Comparison of ENCODE assay signal across 8 mouse cellular contexts in genomic region chr7:39487159-39487853, GRCm38 (mm10). TPM values are rescaled to one million over a fixed set of nuclear protein-coding genes. Genes with fewer than 3 reads are reported as not detected.
DNase-seq lines count a peak whose midpoint lies in the region; ATAC-seq and TF ChIP-seq lines count a peak whose summit lies in the region.

No protein-coding gene starts in this region.

- no peak overlapping the region for H3K27ac ChIP-seq in embryonic facial prominence, embryonic 13.5 days
- no peak overlapping the region for H3K27ac ChIP-seq in intestine, embryonic 15.5 days
- H3K27ac ChIP-seq in lung, postnatal 0 days (ENCODE audit: low read length) = no peak overlapping the region
- no peak overlapping the region for H3K27ac ChIP-seq in thymus, adult 2 months (ENCODE audit: control insufficient read depth, insufficient read depth, low read length)

- H3K4me2 ChIP-seq in embryonic facial prominence, embryonic 13.5 days = peak overlapping the region; percentile 73
- H3K4me2 ChIP-seq in intestine, embryonic 15.5 days (replicated peaks) = peak overlapping the region; percentile 92
- peak overlapping the region; percentile 65 for H3K4me2 ChIP-seq in lung, postnatal 0 days (replicated peaks; ENCODE audit: low read depth, low read length)

- no peaks in the 10 kb centered on the region for H3K4me1 ChIP-seq in embryonic facial prominence, embryonic 13.5 days
- no peaks in the 10 kb centered on the region for H3K4me1 ChIP-seq in intestine, embryonic 15.5 days (replicated peaks)
- H3K4me1 ChIP-seq in lung, postnatal 0 days (ENCODE audit: insufficient read depth, low read depth, low read length) = no peaks in the 10 kb centered on the region
- H3K4me1 ChIP-seq in thymus, adult 2 months (replicated peaks; ENCODE audit: control insufficient read depth, insufficient read depth, low read length) = no peaks in the 10 kb centered on the region

- WGBS in embryonic facial prominence, embryonic 13.5 days = 12% methylated on average over 23 of the region's 23 CpGs
- 14% methylated on average over 23 of the region's 23 CpGs for WGBS in intestine, embryonic 15.5 days
- 17% methylated on average over 23 of the region's 23 CpGs for WGBS in lung, postnatal 0 days
- WGBS in thymus, adult 2 months = 22% methylated on average over 23 of the region's 23 CpGs

- H3K27me3 ChIP-seq in embryonic facial prominence, embryonic 13.5 days = no peaks in the 10 kb centered on the region
- H3K27me3 ChIP-seq in intestine, embryonic 15.5 days (replicated peaks) = no peaks in the 10 kb centered on the region
- no peaks in the 10 kb centered on the region for H3K27me3 ChIP-seq in lung, postnatal 0 days (replicated peaks; ENCODE audit: insufficient read depth, low read length)
- no peaks in the 10 kb centered on the region for H3K27me3 ChIP-seq in thymus, adult 2 months (ENCODE audit: control insufficient read depth, insufficient read depth, low read length)

- no peak for TF ChIP-seq CTCF in lung, postnatal 0 days (IDR thresholded peaks at IDR 0.05)
- TF ChIP-seq CTCF in thymus, adult 2 months (IDR thresholded peaks at IDR 0.05; ENCODE audit: borderline replicate concordance, control insufficient read depth, extremely low read depth, insufficient read depth, low read length, poor library complexity) = no peak

- H3K9ac ChIP-seq in embryonic facial prominence, embryonic 13.5 days = peak overlapping the region; percentile 80
- H3K9ac ChIP-seq in intestine, embryonic 15.5 days = peak overlapping the region; percentile 42
- no peak overlapping the region for H3K9ac ChIP-seq in lung, postnatal 0 days (replicated peaks; ENCODE audit: low read depth)

- no peaks in the 10 kb centered on the region for H3K9me3 ChIP-seq in embryonic facial prominence, embryonic 13.5 days
- no peaks in the 10 kb centered on the region for H3K9me3 ChIP-seq in intestine, embryonic 15.5 days
- no peaks in the 10 kb centered on the region for H3K9me3 ChIP-seq in lung, postnatal 0 days (ENCODE audit: low read length)

- TF ChIP-seq EP300 in lung, postnatal 0 days (IDR thresholded peaks at IDR 0.05) = no peak

- H3K4me3 ChIP-seq in embryonic facial prominence, embryonic 13.5 days = peak overlapping the region; percentile 59
- peak overlapping the region; percentile 49 for H3K4me3 ChIP-seq in intestine, embryonic 15.5 days (replicated peaks)
- H3K4me3 ChIP-seq in lung, postnatal 0 days (ENCODE audit: low read depth, low read length) = peak overlapping the region; percentile 37
- H3K4me3 ChIP-seq in thymus, adult 2 months (ENCODE audit: control insufficient read depth, insufficient read depth, low read length) = no peak overlapping the region

- no peaks in the 10 kb centered on the region for H3K36me3 ChIP-seq in embryonic facial prominence, embryonic 13.5 days
- H3K36me3 ChIP-seq in intestine, embryonic 15.5 days = no peaks in the 10 kb centered on the region
- H3K36me3 ChIP-seq in lung, postnatal 0 days (ENCODE audit: insufficient read depth, low read length) = no peaks in the 10 kb centered on the region
- H3K36me3 ChIP-seq in thymus, adult 2 months (ENCODE audit: control insufficient read depth, insufficient read depth, low read length) = no peaks in the 10 kb centered on the region

- ATAC-seq in frontal cortex, adult (ENCODE audit: low TSS enrichment) = peak; percentile 72; the same call in 1 of the 2 replicates
- ATAC-seq in embryonic facial prominence, embryonic 13.5 days (ENCODE audit: insufficient number of reproducible peaks, insufficient read depth, low FRiP score, low TSS enrichment, low read depth) = no peak; the same call in 1 of the 2 replicates
- ATAC-seq in intestine, embryonic 15.5 days = peak; percentile 72
- peak; percentile 59 for ATAC-seq in lung, postnatal 0 days

- no peak for DNase-seq in frontal cortex, postnatal 10 days (ENCODE audit: low spot score in 2 of 2)
- DNase-seq in adrenal gland, postnatal 25 days = peak; percentile 5
- peak; percentile 22 for DNase-seq in lung, postnatal 0 days (ENCODE audit: low spot score)
- peak; percentile 37 for DNase-seq in right cerebral cortex, postnatal 4 days
- no peak for DNase-seq in thymus, adult 2 months

- TF ChIP-seq POLR2A in thymus, adult 2 months (IDR thresholded peaks at IDR 0.05; ENCODE audit: control insufficient read depth, extremely low read depth, insufficient read depth, low read length, poor library complexity) = no peak

RNA-seq across cellular contexts. Expression of gene Zfp619, which starts 30.3 kb away (rescaled TPM):
- total RNA-seq in adrenal gland, postnatal 25 days (2021) = 2.9 and 3.0 TPM in 2 replicates
- polyA plus RNA-seq in embryonic facial prominence, embryonic 13.5 days (2015; fragmentation: Nextera tagmentation; extraction: Ambion mirVana) = 1.6 and 1.7 TPM in 2 replicates
- polyA plus RNA-seq in intestine, embryonic 15.5 days (2015; fragmentation: Nextera tagmentation; extraction: Ambion mirVana) = 0.97 and 1.2 TPM in 2 replicates
- 0.81 and 0.91 TPM in 2 replicates for polyA plus RNA-seq in lung, postnatal 0 days (2015; fragmentation: Nextera tagmentation; extraction: Ambion mirVana)
- 0.24 and 0.51 TPM in 2 replicates for polyA plus RNA-seq in thymus, adult 2 months (2012; rRNA removed)

Comparison
In these comparisons a context has a peak if more than half of its experiments do, and no peak if none do; other contexts are left out.
1. DNase-seq: peak in adrenal gland, postnatal 25 days (single experiment), lung, postnatal 0 days (single experiment) and right cerebral cortex, postnatal 4 days (single experiment); none in frontal cortex, postnatal 10 days (0 of 2) and thymus, adult 2 months (single experiment).
2. Peak in every context shown above with its lines, with median percentiles within 50 percentile points of each other: H3K4me2 ChIP-seq.